Mouse (Mus musculus) cerebral cortex, adult 2 months (tissue): ENCODE results near the gene Enpp4.

Experiments used
- WGBS: fragments of 180-500 bp; shearing (Covaris S2); methylation state at CpG from one replicate; pipeline ENCODE4 v1.1.7; 2018; 5-methylcytosine and 5-hydroxymethylcytosine counted together

Enpp4 gene

GRCm38 (mm10) chr17:44091512-44091911 is 14.1 kb downstream of the Enpp4 start:
- WGBS, result 45% methylated on average over 2 of the region's 2 CpGs

GRCm38 (mm10) chr17:44090916-44091315 is 14.7 kb downstream of the Enpp4 start:
- WGBS, result 76% methylated on average over 2 of the region's 2 CpGs

GRCm38 (mm10) chr17:44088226-44088625 is 17.4 kb downstream of the Enpp4 start:
- 94% methylated on average over 3 of the region's 3 CpGs for WGBS

- WGBS, result 84% methylated on average over 4 of the region's 4 CpGs
These were observed 22.5 kb downstream of the Enpp4 start for GRCm38 (mm10) chr17:44083156-44083555.

- 1% methylated on average over 31 of the region's 31 CpGs for WGBS
These were observed 26.8 kb downstream of the Enpp4 start, which contains the start of gene Enpp5 for GRCm38 (mm10) chr17:44078631-44079350. Gene Enpp5 (plus strand): TSS chr17:44078813.

GRCm38 (mm10) chr17:44077843-44078160 is 27.8 kb downstream of the Enpp4 start:
- 64% methylated on average over 2 of the region's 2 CpGs for WGBS

- 71% methylated on average over 12 of the region's 12 CpGs for WGBS
These were observed 28.3 kb downstream of the Enpp4 start for GRCm38 (mm10) chr17:44077146-44077842.

GRCm38 (mm10) chr17:44076051-44076680 is 29.4 kb downstream of the Enpp4 start:
- 52% methylated on average over 6 of the region's 6 CpGs for WGBS

GRCm38 (mm10) chr17:44075601-44076000 is 30.0 kb downstream of the Enpp4 start:
- 82% methylated on average over 3 of the region's 3 CpGs for WGBS

- WGBS, result 80% methylated on average over 6 of the region's 6 CpGs
These were observed 36.7 kb downstream of the Enpp4 start for GRCm38 (mm10) chr17:44068876-44069275.

- 82% methylated on average over 5 of the region's 5 CpGs for WGBS
These were observed 44.2 kb downstream of the Enpp4 start for GRCm38 (mm10) chr17:44061289-44061890.

GRCm38 (mm10) chr17:44060781-44061180 is 44.8 kb downstream of the Enpp4 start:
- WGBS, result 100% methylated on average over 1 of the region's 1 CpGs

- WGBS, result 93% methylated on average over 1 of the region's 1 CpGs
These were observed 48.5 kb downstream of the Enpp4 start for GRCm38 (mm10) chr17:44057123-44057522.

- 76% methylated on average over 4 of the region's 4 CpGs for WGBS
These were observed 52.2 kb downstream of the Enpp4 start for GRCm38 (mm10) chr17:44053427-44053826.
